Mouse (Mus musculus): ENCODE data around the gene Lysmd4. TPM values are rescaled to one million over a fixed set of nuclear protein-coding genes. Genes with fewer than 3 reads are reported as not detected.

Lysmd4 gene
- total RNA-seq, 4 experiments from 2014 or later, result 30.2 to 35.3 (median 34.3) TPM

DNA sequence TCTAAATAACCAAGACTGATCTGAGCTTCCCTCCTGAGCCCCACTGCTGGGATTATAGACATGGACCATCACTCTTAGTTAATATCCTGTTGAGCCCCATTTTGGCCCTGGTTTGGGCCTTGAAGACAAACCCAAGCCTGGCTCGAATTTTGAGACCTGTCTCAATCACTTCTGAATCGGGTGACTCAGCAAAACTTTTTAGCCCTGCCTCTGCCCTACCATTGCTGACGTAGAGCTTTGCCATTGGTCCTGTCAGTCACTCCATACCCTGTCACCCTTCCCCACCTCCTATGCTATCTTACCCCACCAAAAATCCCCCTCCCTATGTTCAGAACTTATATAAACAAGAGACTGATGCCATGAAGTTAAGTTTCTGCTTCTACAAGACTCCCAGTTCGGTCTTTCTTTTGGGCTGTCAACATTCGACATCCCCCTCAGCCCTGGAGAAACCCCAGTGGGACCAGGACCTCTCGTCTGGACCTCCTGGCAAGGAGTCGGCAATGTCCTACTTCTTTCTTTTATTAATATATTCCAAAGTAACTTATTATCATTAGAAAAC lies 119.8 kb downstream of the Lysmd4 start:
- no peak for DNase-seq (ENCODE audit: low spot score in 2 of 2)

DNA sequence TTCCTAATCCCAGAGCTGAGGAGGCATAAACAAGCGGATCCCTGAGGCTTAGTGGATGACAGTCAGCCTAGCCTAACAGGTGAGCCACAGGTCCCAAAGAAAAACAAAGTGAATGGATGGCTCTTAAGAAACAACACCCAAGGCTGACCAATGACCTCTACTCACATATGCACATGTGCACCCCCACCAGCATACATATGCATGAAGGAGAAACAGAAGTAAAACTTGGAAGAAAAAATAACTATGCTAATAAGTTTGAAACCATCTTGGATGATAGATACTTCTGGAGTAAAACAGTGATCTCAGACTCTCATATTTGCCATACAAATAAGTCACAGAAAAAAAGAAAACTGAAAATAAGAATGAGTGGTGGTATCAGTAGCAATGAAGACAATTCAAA lies 122.1 kb downstream of the Lysmd4 start:
- no peak for DNase-seq (ENCODE audit: low spot score in 2 of 2)

DNA sequence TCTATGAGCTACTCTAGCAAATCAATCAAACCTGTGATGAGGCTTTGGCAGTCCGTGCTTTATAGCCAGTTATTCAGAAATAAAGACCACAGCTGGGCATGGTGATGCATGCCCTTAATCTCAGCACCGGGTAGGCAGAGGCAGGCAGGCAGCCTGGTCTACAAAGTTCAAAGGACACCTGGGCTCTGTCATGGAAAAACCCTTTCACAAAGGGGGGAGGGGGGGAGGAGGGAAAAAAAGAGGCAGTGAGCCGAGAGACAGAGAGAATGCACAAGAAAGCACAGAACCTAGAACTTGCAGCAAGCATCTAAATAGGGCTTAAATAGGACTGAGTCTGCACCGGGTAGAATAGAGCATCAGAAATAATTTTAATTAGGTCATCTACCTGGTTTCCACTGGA lies 130.6 kb downstream of the Lysmd4 start:
- DNase-seq (ENCODE audit: low spot score in 2 of 2), result no peak

DNA sequence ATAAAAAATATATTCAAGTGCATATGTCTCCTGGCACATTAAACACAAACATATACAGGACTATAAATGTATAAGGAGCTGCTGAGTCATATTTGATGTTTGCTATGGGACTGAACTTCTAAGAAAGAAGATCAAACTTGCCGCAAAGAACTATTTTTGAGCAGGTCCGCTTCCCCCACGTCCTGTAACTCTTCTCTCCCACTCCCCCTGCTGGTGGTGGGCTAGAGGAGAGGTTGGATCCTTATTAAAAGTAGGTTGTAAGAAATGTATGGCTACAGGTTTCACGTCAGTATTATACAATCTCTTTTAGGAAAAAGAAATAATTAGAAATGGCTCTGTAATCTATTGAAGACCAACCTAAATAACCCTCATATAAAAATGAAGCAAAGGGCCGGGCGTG lies 131.3 kb downstream of the Lysmd4 start:
- DNase-seq (ENCODE audit: low spot score in 2 of 2), result no peak

DNA sequence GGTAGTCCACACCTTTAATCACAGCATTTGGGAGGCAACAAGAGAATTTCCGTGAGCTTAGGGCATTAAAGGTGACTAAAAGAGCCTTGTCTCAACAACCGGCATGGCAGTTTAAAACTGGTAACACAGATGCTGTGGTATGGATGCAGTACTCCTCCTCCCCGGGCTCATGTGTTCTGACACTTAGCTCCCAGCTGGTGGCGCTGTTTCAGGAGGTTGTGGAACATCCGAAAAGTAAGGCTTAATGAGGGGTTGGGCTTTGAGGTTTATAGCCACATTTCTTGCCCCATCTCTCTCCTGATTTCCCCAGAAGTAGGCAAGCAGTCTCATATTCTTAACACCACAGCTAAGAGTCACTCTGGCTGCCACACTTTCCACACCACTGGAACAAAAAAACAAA lies 133.5 kb downstream of the Lysmd4 start:
- no peak for DNase-seq (ENCODE audit: low spot score in 2 of 2)

Other genes with a start within 250 kb of the Lysmd4 start
- 100 to 1,000 TPM; 122 to 131 (median 125) TPM for gene Mef2a, start 150.3 kb downstream of the Lysmd4 start, total RNA-seq (2022)